Mouse (Mus musculus): ENCODE data around the gene Epha10.

DNA sequence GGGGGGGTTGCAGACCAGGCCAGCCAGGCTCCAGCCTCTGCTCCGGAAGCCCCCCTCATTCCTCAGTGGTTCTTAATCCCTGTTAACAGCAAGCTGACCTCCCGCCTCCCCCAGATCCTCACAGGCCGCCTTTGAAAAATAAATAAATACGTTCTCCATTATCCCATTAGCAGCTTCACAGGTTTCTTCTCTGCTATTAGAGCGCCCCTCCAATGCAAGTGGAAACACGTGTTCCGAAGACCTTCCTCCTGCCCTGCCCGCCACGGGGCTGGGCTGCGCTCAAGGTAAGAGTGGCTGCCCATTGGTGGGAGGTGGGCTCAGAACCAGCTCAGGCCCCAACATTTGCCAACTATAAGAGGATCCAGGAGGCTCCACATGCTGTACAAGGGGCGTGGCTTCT lies 81.9 kb downstream of the Epha10 start:
- no peak for TF ChIP-seq CTCF (IDR thresholded peaks at IDR 0.05; ENCODE audit: control insufficient read depth, insufficient read depth, insufficient replicate concordance, low read depth, low read length)
- no peak for TF ChIP-seq POLR2A (IDR thresholded peaks at IDR 0.05; ENCODE audit: control insufficient read depth, low read depth, low read length)
